Mouse (Mus musculus) spleen, adult 2 months (tissue): ENCODE data around the gene Ccser1. TPM values are rescaled to one million over a fixed set of nuclear protein-coding genes. Genes with fewer than 3 reads are reported as not detected.

Source experiments
- DNase-seq, 2 experiments: peaks; one replicate each; pipeline versions ENCODE4 v3.0.0 to v3.0.0-alpha.2; 2012 to 2021; ENCODE audit warnings: low spot score in 2 of 2, low read depth in 1 of 2
- H3K27ac ChIP-seq: fragments of 200-500 bp; 2 replicates; pipeline ENCODE4 v1.5.1; 2012; ENCODE audit warnings: low read length, inconsistent platforms; ENCODE audit not compliant: insufficient read depth
- H3K27me3 ChIP-seq: fragments of 200-500 bp; 2 replicates; pipeline ENCODE4 v1.6.1; 2012; ENCODE audit warnings: mild to moderate bottlenecking, moderate library complexity, low read length, inconsistent platforms; ENCODE audit not compliant: control insufficient read depth, insufficient read depth
- H3K36me3 ChIP-seq: fragments of 200-500 bp; 2 replicates; pipeline ENCODE4 v1.6.1; 2012; ENCODE audit warnings: mild to moderate bottlenecking, low read length, inconsistent platforms; ENCODE audit not compliant: control insufficient read depth, insufficient read depth
- H3K4me1 ChIP-seq: fragments of 200-500 bp; 2 replicates; pipeline ENCODE4 v1.6.1; 2011; ENCODE audit warnings: inconsistent platforms; ENCODE audit not compliant: control insufficient read depth, insufficient read depth, insufficient read length
- H3K4me3 ChIP-seq: fragments of 200-500 bp; 2 replicates; pipeline ENCODE4 v1.5.1; 2011; ENCODE audit warnings: mild to moderate bottlenecking, inconsistent platforms; ENCODE audit not compliant: insufficient read depth, insufficient read length; ENCODE audit errors: extremely low read depth
- CTCF ChIP-seq: fragments of 200-500 bp; IDR thresholded peaks from 2 replicates; pipeline ENCODE4 v1.5.1; 2011; ENCODE audit warnings: mild to moderate bottlenecking, inconsistent platforms; ENCODE audit not compliant: insufficient read depth, insufficient read length, insufficient replicate concordance; ENCODE audit errors: extremely low read depth
- POLR2A ChIP-seq: fragments of 200-500 bp; IDR thresholded peaks from 2 replicates; pipeline ENCODE4 v1.6.1; 2011; ENCODE audit warnings: low read depth, low read length, inconsistent platforms
- WGBS: fragments of 180-500 bp; shearing (Covaris S2); methylation state at CpG from one replicate; pipeline ENCODE4 v1.1.7; 2018; 5-methylcytosine and 5-hydroxymethylcytosine counted together
- polyA plus RNA-seq: library from polyadenylated mRNA; depleted of rRNA; stranded (reverse); fragments of >200 nt; gene quantifications from 2 replicates; pipeline ENCODE4 v1.2.3, GENCODE M21; 2012

Ccser1 gene
- polyA plus RNA-seq, 1 experiment: 0.82 TPM

DNA sequence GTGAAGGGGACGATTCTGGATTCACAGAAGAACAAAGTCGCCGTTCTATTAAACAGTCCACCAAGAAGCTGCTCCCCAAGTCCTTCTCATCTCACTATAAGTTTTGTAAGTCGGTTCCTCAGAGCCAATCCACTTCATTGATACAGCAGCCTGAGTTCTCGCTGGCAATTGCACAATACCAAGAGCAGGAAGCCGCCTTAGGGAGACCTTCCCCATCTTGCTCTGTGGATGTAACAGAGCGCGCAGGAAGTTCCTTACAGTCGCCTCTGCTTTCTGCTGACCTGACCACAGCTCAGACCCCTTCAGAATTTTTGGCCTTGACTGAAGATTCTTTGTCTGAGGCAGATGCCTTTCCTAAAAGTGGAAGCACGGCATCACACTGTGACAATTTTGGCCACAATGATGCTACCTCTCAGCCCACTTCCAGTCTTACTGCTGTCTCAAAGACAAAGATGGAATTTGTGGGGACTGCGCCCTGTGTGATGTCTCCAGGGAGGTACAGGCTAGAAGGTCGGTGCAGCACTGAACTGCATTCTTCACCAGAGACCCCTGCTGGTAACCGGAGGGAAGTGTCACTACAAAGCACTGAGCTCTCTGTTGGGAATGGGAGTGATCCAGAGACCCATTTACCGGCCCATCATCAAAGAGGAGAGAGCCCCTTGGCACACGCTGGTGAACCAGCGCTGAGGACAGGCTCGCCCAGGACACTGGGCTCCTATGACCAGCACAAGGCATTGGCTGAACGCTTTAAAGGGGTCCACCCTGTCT, 131.4 kb downstream of the Ccser1 start:
- Histone ChIP-seq H3K4me1 (no peaks in the 10 kb centered on the region), H3K36me3 (no peaks in the 10 kb centered on the region), H3K27ac (no peak overlapping the region), H3K27me3 (no peaks in the 10 kb centered on the region), H3K4me3 (no peak overlapping the region)
- 87% methylated on average over 18 of the region's 18 CpGs for WGBS
- DNase-seq: no peak
- TF ChIP-seq CTCF (no peak), POLR2A (no peak)

DNA sequence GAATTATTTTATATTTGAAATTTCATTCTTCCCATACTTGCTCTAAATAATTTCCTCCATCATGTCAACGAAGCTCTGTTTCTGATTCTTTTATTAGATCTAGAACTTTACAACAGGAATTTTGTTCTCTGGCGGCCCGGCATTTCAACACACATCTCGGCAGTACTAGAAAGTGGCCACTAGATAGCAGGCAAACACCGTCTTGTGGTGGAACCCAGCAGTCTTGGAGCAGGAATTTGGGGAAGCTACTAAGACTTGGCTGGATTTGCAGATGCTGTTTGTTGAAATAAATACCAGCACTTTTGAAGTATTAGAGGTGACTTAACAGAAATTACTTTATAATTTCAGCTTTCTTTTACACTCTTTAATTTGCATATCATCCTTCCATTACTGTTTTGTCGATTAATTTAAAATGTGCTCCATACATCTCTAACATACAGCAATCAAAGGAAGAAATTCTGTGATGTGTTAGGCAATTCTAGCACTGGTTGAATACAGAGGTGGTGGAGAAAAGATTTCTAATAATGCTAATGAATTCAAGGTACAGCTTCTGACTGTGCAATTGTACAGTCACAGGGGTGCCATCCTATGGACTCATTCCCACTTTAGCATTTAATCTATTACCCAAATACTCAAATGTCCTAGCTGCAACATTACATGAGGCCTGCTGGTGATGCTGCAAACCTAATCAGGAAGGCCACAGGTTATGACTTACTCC, 135.9 kb downstream of the Ccser1 start:
- Histone ChIP-seq H3K4me3 (no peak overlapping the region), H3K27ac (no peak overlapping the region), H3K27me3 (no peaks in the 10 kb centered on the region), H3K4me1 (no peaks in the 10 kb centered on the region), H3K36me3 (no peaks in the 10 kb centered on the region)
- TF ChIP-seq CTCF (no peak), POLR2A (no peak)
- no peak for DNase-seq
- 46% methylated on average over 6 of the region's 6 CpGs for WGBS

DNA sequence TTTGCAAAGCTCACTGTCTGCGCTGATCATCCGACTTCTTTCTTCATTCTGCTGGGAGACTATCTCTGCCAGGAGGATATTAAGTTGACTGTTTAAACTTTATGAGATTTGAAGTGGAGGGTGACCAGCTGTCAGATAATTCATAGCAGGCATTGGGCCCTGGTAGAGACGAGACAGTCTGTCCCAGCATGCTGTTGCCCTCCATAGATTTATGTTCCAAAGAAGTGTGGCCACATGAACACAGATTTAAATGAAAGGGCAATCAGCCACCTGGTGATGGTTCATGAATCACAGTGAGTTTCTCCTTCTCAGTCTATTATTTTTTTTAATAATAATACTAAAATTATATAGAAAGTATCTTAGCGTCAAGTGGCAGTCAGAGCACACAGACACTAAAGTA, 140.7 kb downstream of the Ccser1 start:
- H3K4me1 ChIP-seq: no peaks in the 10 kb centered on the region
- TF ChIP-seq POLR2A (no peak), CTCF (no peak)
- no peak for DNase-seq
- no peaks in the 10 kb centered on the region for H3K36me3 ChIP-seq
- H3K27me3 ChIP-seq: no peaks in the 10 kb centered on the region
- H3K27ac ChIP-seq: no peak overlapping the region
- H3K4me3 ChIP-seq: no peak overlapping the region
- whole genome bisulfite sequencing: 81% methylated on average over 4 of the region's 4 CpGs

DNA sequence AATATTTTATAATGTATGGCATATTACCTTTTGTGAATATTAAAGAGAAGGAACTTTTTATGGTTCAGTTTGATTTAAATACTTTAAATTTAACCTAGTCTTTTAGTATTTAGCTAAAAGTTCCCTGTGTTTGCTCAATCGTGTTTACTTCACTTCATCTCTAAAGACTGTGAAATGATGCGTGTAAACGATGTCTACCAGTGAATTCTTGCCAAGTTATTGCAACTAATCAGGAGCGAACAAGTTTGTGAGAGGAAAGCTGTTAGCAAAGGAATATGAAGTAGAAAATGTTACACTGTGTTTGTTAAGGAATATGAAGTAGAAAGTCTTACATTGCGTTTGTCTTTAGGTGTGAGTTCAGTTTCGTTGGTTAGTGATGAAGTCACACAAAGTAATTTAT, 142.2 kb downstream of the Ccser1 start:
- no peak for DNase-seq
- Histone ChIP-seq H3K27me3 (no peaks in the 10 kb centered on the region), H3K4me1 (no peaks in the 10 kb centered on the region), H3K27ac (no peak overlapping the region), H3K36me3 (no peaks in the 10 kb centered on the region), H3K4me3 (no peak overlapping the region)
- WGBS: 90% methylated on average over 6 of the region's 6 CpGs
- TF ChIP-seq POLR2A (no peak), CTCF (no peak)

DNA sequence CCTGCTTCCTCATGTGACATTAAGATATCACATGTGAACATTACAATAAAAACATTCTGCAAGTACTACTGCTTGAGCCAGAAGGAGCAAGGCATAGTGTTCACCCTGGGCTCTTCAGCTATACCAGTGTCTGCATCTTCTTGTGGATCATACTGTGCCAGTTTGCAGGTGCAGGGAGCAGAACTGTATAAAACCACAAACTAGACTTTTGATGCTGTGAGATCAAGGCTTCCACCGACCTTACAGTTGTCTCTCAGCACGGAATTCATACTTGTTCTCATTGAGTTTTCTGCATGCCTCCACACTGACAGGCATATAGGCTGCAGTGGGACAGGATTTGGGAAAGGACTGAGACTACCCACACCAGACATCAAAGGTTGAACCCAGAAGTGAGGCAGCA, 146.0 kb downstream of the Ccser1 start:
- H3K4me3 ChIP-seq: no peak overlapping the region
- DNase-seq: no peak
- WGBS: 61% methylated on average over 2 of the region's 2 CpGs
- no peaks in the 10 kb centered on the region for H3K36me3 ChIP-seq
- no peak overlapping the region for H3K27ac ChIP-seq
- no peaks in the 10 kb centered on the region for H3K4me1 ChIP-seq
- TF ChIP-seq POLR2A (no peak), CTCF (no peak)
- no peaks in the 10 kb centered on the region for H3K27me3 ChIP-seq

DNA sequence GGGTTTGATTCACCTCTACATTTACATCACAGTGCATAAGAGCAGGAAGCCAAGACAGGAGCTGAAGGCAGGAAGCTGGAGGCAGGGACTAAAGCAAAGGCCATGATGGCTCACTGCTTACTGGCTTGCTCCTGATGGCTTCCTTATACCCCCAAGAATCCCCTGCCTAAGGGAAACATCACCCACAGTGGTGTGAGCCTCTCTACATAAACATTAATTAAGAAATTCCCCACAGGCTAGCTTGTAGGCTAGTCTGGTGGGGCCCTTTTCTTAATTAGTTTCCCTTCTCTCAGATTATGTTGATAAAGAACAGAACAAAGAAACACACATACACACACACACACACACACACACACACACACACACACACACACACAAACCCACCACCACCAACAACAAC, 148.9 kb downstream of the Ccser1 start:
- no peak overlapping the region for H3K27ac ChIP-seq
- no peaks in the 10 kb centered on the region for H3K36me3 ChIP-seq
- H3K27me3 ChIP-seq: no peaks in the 10 kb centered on the region
- no peak for DNase-seq
- no peaks in the 10 kb centered on the region for H3K4me1 ChIP-seq
- no peak overlapping the region for H3K4me3 ChIP-seq
- TF ChIP-seq POLR2A (no peak), CTCF (no peak)
